Mouse (Mus musculus) embryonic facial prominence, embryonic 15.5 days (tissue): ENCODE data around the gene Pcsk6. TPM values are rescaled to one million over a fixed set of nuclear protein-coding genes. Genes with fewer than 3 reads are reported as not detected.
"Not testable (repeated sequence)": the region's sequence is repeated elsewhere in the genome, so short reads cannot be mapped to it uniquely, and the experiment has no call there.

ENCODE experiments used
- ATAC-seq: fragments of 200-750 bp; cut with Nextera tagmentation; 2 replicates; pipeline ENCODE4 v1.8.0; 2017; ENCODE audit warnings: low read depth, moderate TSS enrichment; ENCODE audit not compliant: insufficient number of reproducible peaks, low FRiP score, low TSS enrichment
- H3K27ac ChIP-seq: fragments of 300-500 bp; sonication (generic); replicated peaks from 2 replicates; pipeline ENCODE4 v1.5.1; 2015; ENCODE audit warnings: mild to moderate bottlenecking, inconsistent platforms
- H3K27me3 ChIP-seq: fragments of 300-500 bp; sonication (generic); 2 replicates; pipeline ENCODE4 v1.6.1; 2015; ENCODE audit warnings: inconsistent platforms
- H3K36me3 ChIP-seq: fragments of 300-500 bp; sonication (generic); 2 replicates; pipeline ENCODE4 v1.6.1; 2015; ENCODE audit warnings: mild to moderate bottlenecking, inconsistent platforms
- H3K4me1 ChIP-seq: fragments of 300-500 bp; sonication (generic); 2 replicates; pipeline ENCODE4 v1.6.1; 2015; ENCODE audit warnings: inconsistent platforms
- H3K4me2 ChIP-seq: fragments of 300-500 bp; sonication (generic); replicated peaks from 2 replicates; pipeline ENCODE4 v1.6.1; 2015; ENCODE audit warnings: mild to moderate bottlenecking, inconsistent platforms
- H3K4me3 ChIP-seq: fragments of 300-500 bp; sonication (generic); replicated peaks from 2 replicates; pipeline ENCODE4 v1.5.1; 2015; ENCODE audit warnings: mild to moderate bottlenecking, inconsistent platforms
- H3K9ac ChIP-seq: fragments of 300-500 bp; sonication (generic); 2 replicates; pipeline ENCODE4 v1.6.1; 2015; ENCODE audit warnings: inconsistent platforms
- H3K9me3 ChIP-seq: fragments of 300-500 bp; sonication (generic); replicated peaks from 2 replicates; pipeline ENCODE4 v1.6.1; 2016; ENCODE audit warnings: inconsistent platforms
- WGBS: fragments of 180-500 bp; shearing (Covaris S2); methylation state at CpG from one replicate; pipeline ENCODE4 v1.1.7; 2015; 5-methylcytosine and 5-hydroxymethylcytosine counted together
- polyA plus RNA-seq: library from polyadenylated mRNA; unstranded; fragments of >200 nt; fragmentation: Nextera tagmentation; extraction: Ambion mirVana; gene quantifications from 2 replicates; pipeline ENCODE4 v1.2.1, GENCODE M21; 2015

The Pcsk6 gene
- polyA plus RNA-seq, 1 experiment from 2014 or later, result 8.5 TPM

GRCm38 (mm10) chr7:65913088-65913610, 51.6 kb downstream of the Pcsk6 start:
- WGBS, result 72% methylated on average over 3 of the region's 3 CpGs
- Histone ChIP-seq H3K4me2 (no peak overlapping the region), H3K4me3 (no peak overlapping the region), H3K4me1 (peaks cover 13% of the 10 kb centered on the region), H3K36me3 (no peaks in the 10 kb centered on the region), H3K27ac (no peak overlapping the region), H3K9ac (no peak overlapping the region), H3K9me3 (no peaks in the 10 kb centered on the region), H3K27me3 (no peaks in the 10 kb centered on the region)
- ATAC-seq, result no peak

GRCm38 (mm10) chr7:65914761-65915301, 53.3 kb downstream of the Pcsk6 start:
- no peak for ATAC-seq
- H3K4me2 ChIP-seq, result peak overlapping the region; percentile 21
- H3K9ac ChIP-seq, result no peak overlapping the region
- H3K27me3 ChIP-seq, result no peaks in the 10 kb centered on the region
- WGBS, result 36% methylated on average over 11 of the region's 11 CpGs
- no peak overlapping the region for H3K4me3 ChIP-seq
- peak overlapping the region; percentile 29 for H3K27ac ChIP-seq
- H3K4me1 ChIP-seq, result peaks cover 13% of the 10 kb centered on the region
- H3K36me3 ChIP-seq, result no peaks in the 10 kb centered on the region
- no peaks in the 10 kb centered on the region for H3K9me3 ChIP-seq

DNA sequence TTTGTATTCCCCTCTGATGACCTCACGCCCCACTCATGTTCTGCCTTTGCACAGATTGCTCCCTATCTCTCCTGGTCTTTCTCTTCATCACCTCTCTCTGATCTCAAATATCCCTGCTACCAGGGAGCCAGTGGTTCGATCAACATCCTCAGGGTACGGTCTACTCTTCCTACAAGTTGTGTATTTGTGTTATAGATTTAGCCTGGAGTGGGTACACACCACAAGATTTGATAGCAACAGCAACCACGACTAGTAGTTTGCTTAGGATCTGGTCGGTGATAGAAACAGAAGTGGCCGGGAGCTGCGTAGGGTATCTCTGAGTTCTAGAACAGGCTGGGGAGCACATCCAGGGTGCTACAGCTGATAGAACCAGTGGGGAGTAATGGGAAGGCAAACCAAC, 54.3 kb downstream of the Pcsk6 start:
- no peak for ATAC-seq
- H3K36me3 ChIP-seq, result no peaks in the 10 kb centered on the region
- H3K27me3 ChIP-seq, result no peaks in the 10 kb centered on the region
- H3K4me1 ChIP-seq, result peaks cover 13% of the 10 kb centered on the region
- no peaks in the 10 kb centered on the region for H3K9me3 ChIP-seq
- 94% methylated on average over 7 of the region's 7 CpGs for WGBS
- H3K9ac ChIP-seq, result no peak overlapping the region
- no peak overlapping the region for H3K4me3 ChIP-seq
- H3K4me2 ChIP-seq, result no peak overlapping the region
- no peak overlapping the region for H3K27ac ChIP-seq

DNA sequence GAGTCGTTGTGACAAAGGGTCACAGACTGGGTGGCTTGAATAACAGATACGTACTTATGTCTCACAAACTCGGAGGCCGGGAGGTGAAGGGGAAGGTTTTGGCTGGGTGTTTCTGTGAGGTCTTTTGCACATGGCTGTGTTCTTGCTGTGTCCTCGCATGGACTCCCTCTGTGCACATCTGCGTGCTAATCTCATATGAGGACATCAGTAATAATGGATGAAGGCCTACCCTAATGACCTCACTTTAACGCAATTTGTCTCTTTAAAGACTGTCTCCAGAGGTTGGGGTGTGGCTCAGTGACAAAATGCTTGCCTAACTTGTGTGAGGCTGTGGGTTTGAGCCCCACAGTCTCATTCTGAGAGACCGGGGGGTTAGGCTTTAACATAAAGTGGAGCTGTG, 55.0 kb downstream of the Pcsk6 start:
- Histone ChIP-seq H3K36me3 (no peaks in the 10 kb centered on the region), H3K27ac (no peak overlapping the region), H3K4me3 (no peak overlapping the region), H3K4me2 (no peak overlapping the region), H3K9ac (no peak overlapping the region), H3K27me3 (no peaks in the 10 kb centered on the region), H3K4me1 (peaks cover 13% of the 10 kb centered on the region), H3K9me3 (no peaks in the 10 kb centered on the region)
- ATAC-seq, result no peak
- WGBS, result 84% methylated on average over 8 of the region's 8 CpGs

DNA sequence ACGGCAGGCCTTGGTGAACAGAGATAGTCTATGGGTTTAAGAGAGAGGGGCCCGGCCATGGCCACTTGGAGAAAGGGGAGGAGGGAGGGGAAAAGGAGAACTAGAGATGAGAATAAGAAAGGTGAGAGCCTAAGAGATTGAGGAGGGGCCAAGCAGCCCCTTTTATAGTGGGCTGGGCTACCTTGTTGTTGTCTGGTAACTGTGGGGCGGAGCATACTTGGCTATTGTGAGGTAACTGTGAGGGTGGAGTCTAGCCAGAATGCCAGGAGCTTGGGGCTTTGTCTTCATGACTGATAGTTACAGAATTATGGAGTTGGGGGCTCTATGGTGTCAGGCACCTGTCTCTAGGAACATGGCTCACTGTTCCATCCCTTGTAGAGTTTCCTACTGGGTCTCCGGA, 56.9 kb downstream of the Pcsk6 start:
- Histone ChIP-seq H3K27me3 (no peaks in the 10 kb centered on the region), H3K9me3 (0 out of 2 replicates have a peak, but pooled peaks cover 3% of the 10 kb centered on the region), H3K36me3 (no peaks in the 10 kb centered on the region), H3K4me1 (peaks cover 13% of the 10 kb centered on the region), H3K27ac (no peak overlapping the region), H3K9ac (no peak overlapping the region), H3K4me3 (no peak overlapping the region), H3K4me2 (no peak overlapping the region)
- WGBS, result 91% methylated on average over 4 of the region's 4 CpGs
- no peak for ATAC-seq

GRCm38 (mm10) chr7:65929398-65929797, 67.9 kb downstream of the Pcsk6 start:
- Histone ChIP-seq H3K9ac (no peak overlapping the region), H3K4me2 (no peak overlapping the region), H3K4me1 (no peaks in the 10 kb centered on the region), H3K9me3 (no peaks in the 10 kb centered on the region), H3K36me3 (no peaks in the 10 kb centered on the region; the same call in 1 of the 2 replicates), H3K27me3 (peaks cover 5% of the 10 kb centered on the region; the same call in 1 of the 2 replicates), H3K27ac (no peak overlapping the region), H3K4me3 (no peak overlapping the region)
- no peak for ATAC-seq
- 42% methylated on average over 5 of the region's 5 CpGs for WGBS

- no peaks in the 10 kb centered on the region for H3K4me1 ChIP-seq
- H3K36me3 ChIP-seq, result no peaks in the 10 kb centered on the region; the same call in 1 of the 2 replicates
- no peak overlapping the region for H3K9ac ChIP-seq
- no peak overlapping the region for H3K4me2 ChIP-seq
- no peaks in the 10 kb centered on the region for H3K9me3 ChIP-seq
- H3K27ac ChIP-seq, result no peak overlapping the region
- 45% methylated on average over 11 of the region's 11 CpGs for WGBS
- no peak overlapping the region for H3K4me3 ChIP-seq
- no peak for ATAC-seq
- peaks cover 5% of the 10 kb centered on the region; the same call in 1 of the 2 replicates for H3K27me3 ChIP-seq
Measured at GRCm38 (mm10) chr7:65930478-65930877, 68.9 kb downstream of the Pcsk6 start.

- not testable (repeated sequence) for H3K27me3 ChIP-seq, H3K4me2 ChIP-seq, ATAC-seq, H3K9me3 ChIP-seq, H3K9ac ChIP-seq, H3K4me1 ChIP-seq, H3K27ac ChIP-seq, H3K36me3 ChIP-seq, H3K4me3 ChIP-seq
- WGBS, result 67% methylated on average over 3 of the region's 3 CpGs
Measured at GRCm38 (mm10) chr7:65934238-65934970, 72.9 kb downstream of the Pcsk6 start.

DNA sequence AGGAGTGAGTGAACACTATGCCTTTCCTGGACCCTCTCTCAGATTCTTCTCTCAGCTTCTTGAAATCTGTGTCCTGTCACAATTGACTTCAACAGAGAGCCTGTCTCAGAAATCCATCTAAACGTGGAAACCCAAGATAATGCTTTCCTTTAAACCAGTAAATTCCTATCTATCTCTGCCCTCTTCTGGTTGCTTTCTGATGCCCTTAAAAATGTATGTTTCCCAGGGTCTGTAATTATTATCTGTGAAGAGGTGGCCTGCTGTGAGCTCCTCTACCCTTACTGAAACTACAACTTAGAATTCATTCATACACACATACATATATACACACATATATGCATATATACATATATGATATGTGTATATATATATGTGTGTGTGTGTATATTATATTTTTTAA, 73.7 kb downstream of the Pcsk6 start:
- Histone ChIP-seq H3K9ac (no peak overlapping the region), H3K27ac (no peak overlapping the region), H3K27me3 (peaks cover 5% of the 10 kb centered on the region; the same call in 1 of the 2 replicates), H3K36me3 (no peaks in the 10 kb centered on the region; the same call in 1 of the 2 replicates), H3K4me2 (no peak overlapping the region), H3K4me1 (no peaks in the 10 kb centered on the region), H3K4me3 (no peak overlapping the region), H3K9me3 (no peaks in the 10 kb centered on the region)
- ATAC-seq, result no peak
- WGBS, result 10% methylated on average over 1 of the region's 1 CpGs

- Histone ChIP-seq H3K27me3 (no peaks in the 10 kb centered on the region), H3K9me3 (no peaks in the 10 kb centered on the region), H3K36me3 (no peaks in the 10 kb centered on the region), H3K9ac (no peak overlapping the region), H3K4me2 (no peak overlapping the region), H3K4me3 (no peak overlapping the region), H3K27ac (no peak overlapping the region), H3K4me1 (no peaks in the 10 kb centered on the region)
- WGBS, result 63% methylated on average over 7 of the region's 7 CpGs
- no peak for ATAC-seq
Measured at GRCm38 (mm10) chr7:65940988-65941387, 79.5 kb downstream of the Pcsk6 start.

DNA sequence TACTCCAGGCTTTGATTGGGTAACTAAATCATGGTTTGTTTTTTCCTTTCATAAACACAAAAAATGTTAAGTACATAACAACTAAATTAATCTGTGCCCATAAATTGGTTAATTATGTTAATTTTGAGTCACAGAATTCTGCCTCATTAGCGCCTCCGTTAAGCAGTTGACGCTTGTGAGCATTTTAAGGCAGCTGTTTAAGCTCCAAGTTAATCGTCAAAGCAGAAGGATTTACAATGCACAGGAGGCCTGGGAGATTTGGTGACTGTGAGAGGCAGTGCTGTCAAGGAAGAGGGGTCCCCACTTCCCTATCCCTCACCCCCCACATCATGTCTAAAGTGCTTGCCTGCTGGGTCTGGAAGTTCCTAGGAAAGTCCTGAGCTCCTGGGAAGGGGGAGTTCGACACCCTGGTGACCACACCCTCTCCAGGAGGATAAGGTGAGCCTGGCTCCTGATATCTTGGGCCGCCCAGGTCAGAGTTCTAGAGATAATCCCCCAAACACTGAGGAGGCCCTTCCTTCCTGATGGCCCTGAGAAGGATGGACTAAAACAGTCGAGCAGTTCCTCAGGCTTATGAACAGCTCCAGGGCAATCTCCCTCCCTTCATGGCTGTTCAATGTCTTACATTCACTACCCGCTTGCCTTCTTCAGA, 83.9 kb downstream of the Pcsk6 start:
- H3K36me3 ChIP-seq, result no peaks in the 10 kb centered on the region
- no peak overlapping the region for H3K4me2 ChIP-seq
- H3K4me1 ChIP-seq, result no peaks in the 10 kb centered on the region
- no peak overlapping the region for H3K4me3 ChIP-seq
- ATAC-seq, result no peak
- no peak overlapping the region for H3K27ac ChIP-seq
- 64% methylated on average over 8 of the region's 8 CpGs for WGBS
- no peaks in the 10 kb centered on the region for H3K9me3 ChIP-seq
- H3K9ac ChIP-seq, result no peak overlapping the region
- no peaks in the 10 kb centered on the region for H3K27me3 ChIP-seq
